Comparison of ENCODE assay signal across 10 mouse cellular contexts in the genomic region with DNA sequence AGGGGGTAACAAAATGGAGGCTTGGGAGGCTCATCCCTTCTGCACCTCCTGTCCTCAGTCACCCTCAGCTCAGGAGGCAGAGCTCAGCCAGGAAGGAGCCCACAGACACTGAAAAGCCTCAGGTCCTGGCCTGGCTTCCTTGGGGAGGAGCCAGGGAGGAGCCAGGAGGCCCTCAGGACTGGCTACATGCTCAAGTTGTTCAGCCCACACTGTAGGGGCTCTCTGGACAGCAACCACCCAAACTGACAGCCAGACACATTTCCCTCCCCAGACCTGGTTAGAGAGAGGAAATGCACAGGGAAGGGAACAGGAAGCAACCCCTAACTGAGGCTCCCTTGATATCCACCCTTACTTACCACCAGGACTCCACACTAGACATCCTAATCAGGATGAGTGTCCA. TPM values are rescaled to one million over a fixed set of nuclear protein-coding genes. Genes with fewer than 3 reads are reported as not detected.
"Had no signal": no experiment of that assay in that cellular context is flagged by ENCODE, and none has a peak within 500 bp of the region (broad histone marks: within the 10 kb centered on the region; RNA-seq: fewer than 3 reads in every experiment).

No protein-coding gene starts in this region.

RNA-seq across cellular contexts. Expression of a gene that starts 25.5 kb away (rescaled TPM):
- total RNA-seq: neutrophil, adult 5-6 weeks had no signal
- polyA plus RNA-seq: neural tube, embryonic 13.5 days; neural tube, embryonic 14.5 days; neural tube, embryonic 15.5 days; spleen, adult 2 months; stomach, embryonic 14.5 days; stomach, embryonic 15.5 days; stomach, postnatal 0 days had no signal

RNA-seq across cellular contexts. Expression of a gene that starts 25.8 kb away (rescaled TPM):
- total RNA-seq: neutrophil, adult 5-6 weeks had no signal
- polyA plus RNA-seq: neural tube, embryonic 13.5 days; neural tube, embryonic 14.5 days; neural tube, embryonic 15.5 days; small intestine, adult 2 months; spleen, adult 2 months; stomach, embryonic 14.5 days; stomach, embryonic 16.5 days; stomach, postnatal 0 days had no signal
